Mouse (Mus musculus): ENCODE results near the gene Gstt1. TPM values are rescaled to one million over a fixed set of nuclear protein-coding genes. Genes with fewer than 3 reads are reported as not detected.
"Not testable (repeated sequence)": the region's sequence is repeated elsewhere in the genome, so short reads cannot be mapped to it uniquely, and the experiment has no call there.

Gstt1 gene
- polyA plus RNA-seq, 1 experiment from 2014 or later = 5.3 TPM

DNA sequence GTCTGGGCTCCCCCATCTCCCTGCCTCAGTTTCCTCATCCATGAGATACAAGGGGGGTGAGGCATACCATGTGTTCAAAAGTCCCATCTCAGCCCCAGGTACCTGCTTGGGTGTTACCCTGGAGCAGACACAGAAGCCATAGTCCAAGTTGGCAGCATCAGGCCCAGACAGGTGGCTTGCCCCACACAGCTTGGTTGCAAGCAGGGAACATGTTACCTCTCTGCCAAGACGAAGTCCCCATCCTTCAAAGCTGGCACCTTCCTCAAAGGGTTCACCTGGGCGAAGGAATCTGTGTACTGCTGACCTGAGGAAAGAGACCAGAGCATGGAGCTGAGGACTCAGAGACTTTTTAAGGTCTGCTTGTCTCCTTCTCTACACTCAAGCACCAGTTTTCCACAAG is 20.5 kb downstream of the Gstt1 start:
- Histone ChIP-seq H3K27ac (replicated peaks) (no peak overlapping the region), H3K36me3 (no peaks in the 10 kb centered on the region), H3K4me2 (no peak overlapping the region), H3K4me3 (no peak overlapping the region), H3K9me3 (peaks cover 3% of the 10 kb centered on the region; the same call in 1 of the 2 replicates), H3K4me1 (peaks cover 14% of the 10 kb centered on the region), H3K27me3 (replicated peaks) (peaks cover 38% of the 10 kb centered on the region), H3K9ac (no peak overlapping the region)
- 56% methylated on average over 2 of the region's 2 CpGs for WGBS
- no peak for ATAC-seq (ENCODE audit: extremely low read depth, insufficient number of reproducible peaks, low FRiP score, low TSS enrichment)

- H3K4me3 ChIP-seq = no peak overlapping the region
- no peak for ATAC-seq (ENCODE audit: extremely low read depth, insufficient number of reproducible peaks, low FRiP score, low TSS enrichment)
- H3K9ac ChIP-seq = no peak overlapping the region
- peaks cover 3% of the 10 kb centered on the region; the same call in 1 of the 2 replicates for H3K9me3 ChIP-seq
- WGBS = 75% methylated on average over 6 of the region's 6 CpGs
- H3K27ac ChIP-seq (replicated peaks) = no peak overlapping the region
- no peak overlapping the region for H3K4me2 ChIP-seq
- peaks cover 34% of the 10 kb centered on the region for H3K27me3 ChIP-seq (replicated peaks)
- peaks cover 24% of the 10 kb centered on the region for H3K4me1 ChIP-seq
- no peaks in the 10 kb centered on the region for H3K36me3 ChIP-seq
Observed at GRCm38 (mm10) chr10:75776562-75776961, 21.8 kb downstream of the Gstt1 start.

GRCm38 (mm10) chr10:75774587-75774986 is 23.8 kb downstream of the Gstt1 start:
- Histone ChIP-seq H3K4me3 (no peak overlapping the region), H3K9ac (no peak overlapping the region), H3K4me2 (no peak overlapping the region), H3K4me1 (peaks cover 15% of the 10 kb centered on the region), H3K36me3 (no peaks in the 10 kb centered on the region), H3K9me3 (peaks cover 3% of the 10 kb centered on the region; the same call in 1 of the 2 replicates), H3K27ac (replicated peaks) (no peak overlapping the region), H3K27me3 (replicated peaks) (peaks cover 19% of the 10 kb centered on the region)
- ATAC-seq (ENCODE audit: extremely low read depth, insufficient number of reproducible peaks, low FRiP score, low TSS enrichment) = no peak
- 80% methylated on average over 9 of the region's 9 CpGs for WGBS

GRCm38 (mm10) chr10:75774102-75774501 is 24.3 kb downstream of the Gstt1 start:
- WGBS = 86% methylated on average over 5 of the region's 5 CpGs
- no peak overlapping the region for H3K27ac ChIP-seq (replicated peaks)
- no peak overlapping the region for H3K9ac ChIP-seq
- H3K4me3 ChIP-seq = no peak overlapping the region
- no peaks in the 10 kb centered on the region for H3K36me3 ChIP-seq
- peaks cover 14% of the 10 kb centered on the region for H3K27me3 ChIP-seq (replicated peaks)
- peaks cover 3% of the 10 kb centered on the region; the same call in 1 of the 2 replicates for H3K9me3 ChIP-seq
- no peak overlapping the region for H3K4me2 ChIP-seq
- ATAC-seq (ENCODE audit: extremely low read depth, insufficient number of reproducible peaks, low FRiP score, low TSS enrichment) = no peak
- peaks cover 15% of the 10 kb centered on the region for H3K4me1 ChIP-seq

DNA sequence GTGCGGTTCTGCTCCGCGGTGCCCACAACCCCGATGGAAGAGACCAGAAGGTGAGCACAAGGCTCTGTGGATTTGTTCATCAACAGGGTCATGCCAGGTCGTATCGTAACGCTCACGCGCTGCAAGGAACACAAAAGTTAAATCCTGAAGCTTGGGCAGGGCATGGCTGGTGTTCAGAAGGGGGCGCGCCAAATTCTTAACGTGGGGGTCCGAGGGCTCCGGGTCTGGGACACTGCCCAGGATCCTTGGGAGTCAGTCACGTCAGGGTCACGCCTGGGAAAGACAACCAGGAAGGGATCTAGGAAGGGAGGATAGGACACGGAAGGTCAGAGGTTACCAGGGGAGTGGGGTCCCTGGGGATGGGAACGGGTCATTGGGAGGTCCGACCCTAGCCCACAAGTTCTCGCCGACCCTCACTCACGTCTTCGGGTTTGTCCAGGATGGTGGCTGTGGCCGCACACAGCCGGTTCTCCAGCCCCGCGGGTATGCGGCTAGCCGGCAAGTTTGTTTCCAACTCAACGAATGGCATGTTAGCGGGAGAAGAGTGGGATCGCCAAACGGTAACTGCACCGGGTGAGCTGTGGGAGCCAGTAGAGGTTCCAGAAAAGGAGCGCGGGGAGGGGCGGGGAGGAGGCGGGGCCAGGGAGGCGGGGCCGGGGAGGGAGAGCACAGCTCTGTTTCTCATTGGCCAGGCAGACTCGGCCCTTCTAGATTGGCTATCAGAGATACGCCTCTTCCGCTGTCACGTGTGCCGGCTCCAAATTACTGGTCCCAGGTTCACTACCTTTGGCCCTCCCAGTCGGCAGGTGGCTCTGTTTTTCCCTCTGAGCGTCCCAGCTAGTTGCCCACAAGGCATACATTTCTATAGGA is 25.4 kb downstream of the Gstt1 start, which contains the start of gene Ddt:
Gene Ddt (minus strand): TSS at position 620 of the 870 bp plus-strand sequence.
- H3K27ac ChIP-seq (replicated peaks) = no peak within 1 kb of the TSS

DNA sequence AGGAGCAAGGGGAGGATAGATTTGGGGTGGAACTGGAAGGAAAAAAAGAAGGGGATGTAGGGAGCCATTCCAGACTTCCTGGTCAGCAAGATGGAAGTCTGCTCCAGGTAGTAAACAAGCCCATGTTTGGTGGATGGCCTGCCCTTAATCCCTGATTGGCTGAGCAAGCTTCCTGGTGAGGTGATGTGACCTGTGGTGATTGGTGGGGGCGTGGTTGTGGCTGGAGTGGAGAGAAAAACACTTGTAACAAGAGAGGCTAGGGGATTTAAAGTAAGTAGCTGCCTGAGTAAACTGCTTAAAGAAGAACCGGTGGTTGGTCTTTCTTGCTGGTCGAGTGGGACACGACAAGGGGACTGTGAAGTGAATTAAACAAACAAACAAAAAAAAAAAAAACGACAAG is 30.6 kb downstream of the Gstt1 start:
- H3K27ac ChIP-seq (replicated peaks); H3K4me3 ChIP-seq; H3K9ac ChIP-seq; ATAC-seq (ENCODE audit: extremely low read depth, insufficient number of reproducible peaks, low FRiP score, low TSS enrichment); H3K36me3 ChIP-seq; H3K9me3 ChIP-seq; H3K4me2 ChIP-seq; H3K27me3 ChIP-seq (replicated peaks): not testable (repeated sequence)
- WGBS = 38% methylated on average over 5 of the region's 5 CpGs
- H3K4me1 ChIP-seq = peaks cover 20% of the 10 kb centered on the region

More for the DNA sequence above, 25.4 kb downstream of the Gstt1 start, which contains the start of gene Ddt:
- Histone ChIP-seq H3K27me3 (replicated peaks) (peaks cover 6% of the 10 kb centered on the region), H3K9me3 (no peaks in the 10 kb centered on the region), H3K4me2 (peak within 1 kb of the TSS; percentile 100), H3K9ac (peak within 1 kb of the TSS; percentile 85), H3K36me3 (no peaks in the 10 kb centered on the region), H3K4me1 (peaks cover 15% of the 10 kb centered on the region), H3K4me3 (peak within 1 kb of the TSS; percentile 77)
- ATAC-seq (ENCODE audit: extremely low read depth, insufficient number of reproducible peaks, low FRiP score, low TSS enrichment) = peak; percentile 92
- under 1% methylated on average over 45 of the region's 47 CpGs for WGBS

GRCm38 (mm10) chr10:75766856-75767255 is 31.5 kb downstream of the Gstt1 start:
- no peaks in the 10 kb centered on the region for H3K9me3 ChIP-seq
- no peak overlapping the region for H3K4me2 ChIP-seq
- H3K27me3 ChIP-seq (replicated peaks) = no peaks in the 10 kb centered on the region; the same call in 1 of the 2 replicates
- H3K4me3 ChIP-seq = no peak overlapping the region
- ATAC-seq (ENCODE audit: extremely low read depth, insufficient number of reproducible peaks, low FRiP score, low TSS enrichment) = no peak
- H3K4me1 ChIP-seq = peaks cover 15% of the 10 kb centered on the region
- WGBS = 81% methylated on average over 6 of the region's 6 CpGs
- peaks cover under 1% of the 10 kb centered on the region; the same call in 1 of the 2 replicates for H3K36me3 ChIP-seq
- H3K9ac ChIP-seq = no peak overlapping the region
- no peak overlapping the region for H3K27ac ChIP-seq (replicated peaks)

DNA sequence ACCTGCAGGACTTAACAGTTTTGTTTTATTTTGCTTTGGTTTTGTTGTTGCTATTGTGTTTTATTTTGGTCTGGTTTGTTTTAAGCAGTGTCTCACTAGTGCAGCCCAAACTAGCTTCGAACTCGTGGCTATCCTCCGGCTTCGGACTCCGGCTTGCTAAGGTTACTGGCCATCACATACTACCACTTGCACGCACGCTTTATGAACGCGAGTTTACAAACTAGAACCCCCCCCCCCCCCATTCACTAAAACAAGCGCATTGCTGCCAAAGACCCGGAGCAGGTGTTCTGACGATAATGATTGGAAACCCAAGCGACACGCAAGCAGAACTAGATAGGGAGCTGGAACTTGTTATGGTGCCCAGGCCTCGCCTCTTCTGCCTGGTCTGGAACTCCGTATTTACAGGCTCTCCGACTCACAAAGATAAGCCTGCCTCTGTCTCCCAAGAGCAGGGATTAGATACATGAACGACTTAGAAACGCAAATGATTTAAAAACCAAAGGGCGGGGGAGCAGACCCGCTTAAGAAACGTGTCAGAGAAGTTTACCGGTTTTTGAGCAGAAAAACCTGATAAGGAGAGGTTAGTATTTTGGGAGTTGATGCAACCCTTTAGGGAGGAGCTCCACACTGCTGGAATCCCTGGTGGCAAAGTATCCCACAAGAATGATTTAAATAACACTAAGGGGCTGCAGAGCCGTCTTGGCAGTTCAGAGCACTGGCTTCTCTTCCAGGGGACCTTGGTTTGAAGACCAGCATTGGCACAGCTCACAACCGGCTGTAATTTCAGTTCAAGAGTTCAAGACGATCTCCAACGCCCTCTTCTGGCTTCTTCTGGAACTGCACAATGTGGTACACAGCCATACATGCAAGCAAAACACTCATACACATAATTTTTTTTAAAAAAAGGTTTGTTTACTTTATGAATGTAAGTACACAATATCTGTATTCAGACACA is 33.6 kb downstream of the Gstt1 start:
- H3K9ac ChIP-seq = peak overlapping the region; percentile 79
- peak overlapping the region; percentile 55 for H3K27ac ChIP-seq (replicated peaks)
- H3K4me1 ChIP-seq = peaks cover 15% of the 10 kb centered on the region
- no peaks in the 10 kb centered on the region for H3K9me3 ChIP-seq
- WGBS = under 1% methylated on average over 27 of the region's 27 CpGs
- peak overlapping the region; percentile 97 for H3K4me3 ChIP-seq
- peak overlapping the region; percentile 95 for H3K4me2 ChIP-seq
- peaks cover 20% of the 10 kb centered on the region for H3K36me3 ChIP-seq
- no peaks in the 10 kb centered on the region for H3K27me3 ChIP-seq (replicated peaks)
- ATAC-seq (ENCODE audit: extremely low read depth, insufficient number of reproducible peaks, low FRiP score, low TSS enrichment) = no peak

DNA sequence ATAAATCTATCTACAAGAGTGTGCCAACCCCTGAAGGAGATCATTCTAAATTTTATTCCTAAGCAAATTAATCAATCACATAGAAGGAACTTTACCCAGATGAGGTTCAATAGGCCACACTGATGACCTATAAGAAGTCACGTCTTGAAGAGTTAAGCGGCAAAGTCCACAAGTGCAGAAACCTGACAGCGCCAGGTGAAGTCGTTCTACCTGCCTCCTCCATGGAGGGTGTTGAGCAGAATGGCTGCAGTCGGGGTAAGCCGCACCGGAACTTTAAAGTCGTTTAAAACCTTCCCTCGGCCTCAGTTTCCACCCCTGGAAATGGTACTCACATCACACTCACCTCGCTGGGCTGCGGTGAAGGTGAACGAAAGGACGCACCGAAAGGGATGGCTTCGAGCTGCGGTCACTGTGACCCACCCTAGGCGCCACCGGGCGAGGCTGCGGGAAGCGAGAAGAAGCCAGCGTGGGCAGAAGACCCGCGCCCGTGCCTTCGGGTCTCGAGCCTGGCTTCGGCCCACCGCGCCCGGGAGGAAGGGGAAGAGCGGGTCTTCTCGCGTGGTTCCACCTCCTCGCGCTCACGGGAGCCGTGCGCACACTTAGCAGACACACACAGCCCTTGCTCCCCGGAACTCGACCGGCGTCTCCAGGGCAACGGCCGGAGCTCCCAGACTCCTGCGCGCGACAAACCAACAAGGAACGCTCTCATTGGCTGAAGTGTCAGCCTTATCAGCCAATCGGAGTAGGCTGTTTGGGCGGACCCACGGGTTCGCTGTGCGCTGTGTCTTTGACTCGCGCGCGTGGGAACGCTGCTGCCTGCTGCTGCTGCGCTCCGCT is 34.5 kb downstream of the Gstt1 start, which contains the start of gene Cabin1:
Gene Cabin1 (minus strand): TSS at position 660 of the 837 bp plus-strand sequence.
- H3K4me1 ChIP-seq = peaks cover 15% of the 10 kb centered on the region
- peak within 1 kb of the TSS; percentile 97 for H3K4me3 ChIP-seq
- no peaks in the 10 kb centered on the region for H3K9me3 ChIP-seq
- under 1% methylated on average over 61 of the region's 61 CpGs for WGBS
- H3K36me3 ChIP-seq = peaks cover 27% of the 10 kb centered on the region
- H3K27me3 ChIP-seq (replicated peaks) = no peaks in the 10 kb centered on the region
- peak within 1 kb of the TSS; percentile 95 for H3K4me2 ChIP-seq
- peak within 1 kb of the TSS; percentile 72 for H3K27ac ChIP-seq (replicated peaks)
- peak; percentile 97 for ATAC-seq (ENCODE audit: extremely low read depth, insufficient number of reproducible peaks, low FRiP score, low TSS enrichment)
- peak within 1 kb of the TSS; percentile 92 for H3K9ac ChIP-seq

DNA sequence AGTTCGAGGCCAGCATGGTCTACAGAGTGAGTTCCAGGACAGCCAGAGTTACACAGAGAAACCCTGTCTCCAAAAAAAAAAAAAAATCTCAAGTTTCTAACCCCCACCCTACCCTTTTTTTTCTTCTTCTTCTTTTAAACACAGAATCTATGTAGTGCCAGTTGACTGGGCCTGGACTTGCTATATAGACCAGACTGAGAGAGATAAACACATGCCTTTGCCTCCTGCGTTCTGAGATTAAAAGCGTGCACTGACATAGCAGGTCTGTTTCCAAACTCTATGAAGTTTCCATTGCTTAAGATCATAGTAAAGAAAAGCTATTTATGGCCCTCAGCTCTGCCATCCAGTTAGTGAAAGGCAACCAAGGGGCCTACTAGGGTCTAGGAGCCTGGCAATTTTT is 36.0 kb downstream of the Gstt1 start:
- Histone ChIP-seq H3K4me1 (peaks cover 15% of the 10 kb centered on the region), H3K27me3 (replicated peaks) (no peaks in the 10 kb centered on the region), H3K36me3 (peaks cover 38% of the 10 kb centered on the region), H3K27ac (replicated peaks) (no peak overlapping the region), H3K4me3 (no peak overlapping the region), H3K9me3 (no peaks in the 10 kb centered on the region), H3K4me2 (peak overlapping the region; percentile 95; the same call in 1 of the 2 replicates), H3K9ac (peak overlapping the region; percentile 44; the same call in 1 of the 2 replicates)
- no peak for ATAC-seq (ENCODE audit: extremely low read depth, insufficient number of reproducible peaks, low FRiP score, low TSS enrichment)
- WGBS = 67% methylated on average over 3 of the region's 3 CpGs
